Mouse (Mus musculus) T-helper 17 cell (primary cell): ENCODE measurements around the gene Reep6.
"Not testable (repeated sequence)": the region's sequence is repeated elsewhere in the genome, so short reads cannot be mapped to it uniquely, and the experiment has no call there.

ENCODE experiments used
- in situ Hi-C, 2 experiments: fragments of 300-600 bp; cut with MboI, MseI; formaldehyde crosslinking; loops; 1 replicate in 1 of 2; 2 replicates in 1 of 2; pipeline ENCODE4 v1.15.1; 2025; ENCODE audit warnings: high pct_unique_total_duplicates in 2 of 2

The Reep6 gene

DNA sequence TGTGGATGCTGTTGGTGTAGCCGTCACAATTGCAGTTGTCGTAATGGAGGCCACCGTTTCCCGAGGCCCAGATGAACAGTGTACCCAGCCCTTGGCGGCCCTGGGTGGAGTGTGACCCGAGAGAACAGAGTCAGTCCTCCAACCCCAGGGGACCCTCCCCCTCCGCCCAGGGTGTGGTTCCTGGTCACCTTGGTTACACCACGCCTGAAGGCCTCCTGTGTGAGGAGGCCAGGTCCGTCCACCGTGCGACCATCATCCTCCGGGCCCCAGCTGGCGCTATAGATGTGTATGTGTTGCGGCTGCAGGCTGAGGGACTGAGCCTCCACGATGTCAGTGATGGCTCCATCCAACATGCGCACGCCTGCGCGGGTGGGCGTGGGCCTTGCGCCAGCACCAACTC is 4.7 kb upstream of the Reep6 start:
- in situ Hi-C loops, result no loop called here

DNA sequence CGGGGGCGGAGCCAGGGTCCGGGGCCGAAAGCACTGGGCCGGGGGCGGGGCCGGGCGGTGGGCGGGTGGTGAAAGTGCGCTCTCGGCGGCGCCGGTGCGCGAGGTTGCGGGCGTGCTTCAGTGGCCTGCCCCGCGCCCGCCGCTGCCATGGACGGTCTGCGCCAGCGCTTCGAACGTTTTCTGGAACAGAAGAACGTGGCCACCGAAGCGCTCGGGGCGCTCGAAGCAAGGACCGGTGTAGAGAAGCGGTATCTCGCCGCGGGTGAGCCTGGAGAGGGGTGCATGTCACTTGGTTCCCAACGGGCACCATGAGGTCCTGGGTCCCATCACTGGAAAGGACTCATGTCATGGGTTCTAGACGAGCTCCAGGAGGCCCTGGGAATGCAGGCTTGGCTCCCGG is 331 bp downstream of the Reep6 start:
- in situ Hi-C loops, result no loop called here

DNA sequence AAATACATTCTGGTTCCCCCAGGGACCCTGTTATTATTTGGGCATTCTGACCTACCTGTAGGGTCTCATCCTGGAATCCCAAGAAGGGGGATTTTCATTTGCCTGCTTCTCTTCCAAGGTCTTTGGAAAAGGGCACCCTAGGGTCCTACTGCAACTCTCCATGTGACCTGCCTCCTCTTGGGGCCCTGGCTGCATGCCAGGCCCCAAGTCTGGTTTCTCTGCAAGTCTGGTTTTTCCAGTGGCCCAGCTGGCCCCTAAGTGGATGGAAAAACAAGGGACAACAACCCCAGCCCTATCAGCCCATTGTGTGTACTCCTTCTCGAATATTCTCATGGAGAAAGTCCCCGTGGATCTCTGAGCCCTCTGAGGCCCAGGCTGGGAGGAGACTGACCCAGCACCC is 1.1 kb downstream of the Reep6 start:
- in situ Hi-C loops, result no loop called here

DNA sequence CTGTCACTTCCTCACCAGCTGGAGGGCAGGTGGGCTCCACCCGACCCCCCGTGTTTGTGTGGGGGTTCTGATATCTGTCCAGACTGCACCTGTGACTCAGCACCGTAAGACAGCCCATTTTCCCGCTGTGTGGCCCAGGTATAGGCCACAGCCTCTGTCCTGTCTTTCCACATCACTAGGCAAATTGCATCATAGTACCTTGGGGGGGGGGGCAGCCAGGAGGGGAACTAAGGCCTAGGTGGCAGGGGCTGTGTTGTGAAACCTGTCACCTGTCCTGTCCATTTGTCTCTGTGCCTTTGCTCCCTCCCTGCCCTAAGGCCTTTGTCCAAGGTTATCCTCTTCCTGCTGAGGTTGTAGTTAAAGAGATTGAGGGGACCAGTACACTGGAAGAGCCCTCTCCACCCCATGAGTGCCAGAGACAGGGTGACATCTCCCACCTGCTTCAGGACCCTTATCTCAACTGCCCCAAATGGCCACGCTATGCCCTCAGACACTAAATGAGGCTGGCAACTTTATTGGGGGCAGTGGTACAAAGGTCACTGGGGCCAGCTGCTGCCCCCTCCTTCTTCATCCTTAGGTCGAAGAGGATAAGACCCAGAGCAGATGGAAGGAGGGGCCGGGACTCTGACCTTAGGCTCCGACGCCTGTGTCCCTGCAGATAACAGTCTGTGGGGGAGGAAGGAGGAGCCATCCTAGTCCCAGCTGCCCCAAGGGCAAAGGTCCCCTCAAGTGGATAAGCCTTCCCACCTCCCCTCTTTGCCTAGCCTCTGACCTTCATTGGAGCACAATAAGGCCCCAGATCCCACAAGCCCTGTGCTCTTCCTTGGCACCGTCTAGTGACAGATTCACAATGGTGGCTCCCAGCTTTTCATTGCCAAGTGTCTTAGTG is 2.1 kb downstream of the Reep6 start:
- in situ Hi-C loops, result no loop called here

DNA sequence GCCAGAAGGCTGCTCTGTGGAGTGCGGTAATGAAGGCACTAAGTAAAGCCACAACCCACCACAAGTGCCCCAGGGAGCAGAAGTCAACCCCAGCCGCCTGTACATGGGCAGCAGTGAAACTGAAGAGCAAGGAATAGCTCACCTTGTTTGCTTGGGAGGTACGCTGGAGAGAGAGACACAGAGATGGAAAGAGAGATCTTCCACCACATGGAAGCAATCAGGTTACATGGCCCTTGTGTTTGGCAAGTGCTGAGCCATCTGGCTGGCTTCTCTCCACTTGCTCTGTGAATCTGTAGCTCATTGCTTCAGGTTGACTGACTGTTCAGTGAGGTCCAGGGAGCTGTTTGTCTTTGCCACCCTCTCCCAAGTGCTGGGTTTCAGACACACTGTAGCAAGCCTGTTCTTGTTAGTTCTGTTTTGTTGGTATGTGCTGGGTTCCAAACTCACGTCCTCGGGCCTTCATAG is 2.8 kb downstream of the Reep6 start:
- in situ Hi-C loops, result no loop called here

DNA sequence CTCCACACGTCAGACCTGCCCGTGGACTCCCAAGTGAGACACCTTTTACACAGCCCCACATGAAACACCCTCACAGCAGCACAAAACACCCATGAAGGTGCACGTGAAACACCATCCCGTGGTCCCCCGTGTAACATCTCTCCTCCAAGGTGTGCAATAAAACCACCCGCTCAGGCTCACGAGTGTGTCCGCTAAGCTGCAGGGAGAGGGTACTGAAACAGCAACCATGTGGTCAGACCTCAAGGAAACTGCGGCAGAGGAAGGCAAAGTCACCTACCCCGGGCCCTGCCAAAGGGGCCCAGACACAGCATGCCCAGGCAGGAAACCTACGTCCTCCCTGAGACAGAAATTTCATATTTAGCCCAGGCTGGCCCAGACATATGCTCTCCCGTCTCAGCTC is 6.5 kb downstream of the Reep6 start:
- in situ Hi-C loops, result loop anchor here (5.0 kb wide), 2 partner anchors 36 to 41 kb away; no protein-coding TSS in a partner anchor

DNA sequence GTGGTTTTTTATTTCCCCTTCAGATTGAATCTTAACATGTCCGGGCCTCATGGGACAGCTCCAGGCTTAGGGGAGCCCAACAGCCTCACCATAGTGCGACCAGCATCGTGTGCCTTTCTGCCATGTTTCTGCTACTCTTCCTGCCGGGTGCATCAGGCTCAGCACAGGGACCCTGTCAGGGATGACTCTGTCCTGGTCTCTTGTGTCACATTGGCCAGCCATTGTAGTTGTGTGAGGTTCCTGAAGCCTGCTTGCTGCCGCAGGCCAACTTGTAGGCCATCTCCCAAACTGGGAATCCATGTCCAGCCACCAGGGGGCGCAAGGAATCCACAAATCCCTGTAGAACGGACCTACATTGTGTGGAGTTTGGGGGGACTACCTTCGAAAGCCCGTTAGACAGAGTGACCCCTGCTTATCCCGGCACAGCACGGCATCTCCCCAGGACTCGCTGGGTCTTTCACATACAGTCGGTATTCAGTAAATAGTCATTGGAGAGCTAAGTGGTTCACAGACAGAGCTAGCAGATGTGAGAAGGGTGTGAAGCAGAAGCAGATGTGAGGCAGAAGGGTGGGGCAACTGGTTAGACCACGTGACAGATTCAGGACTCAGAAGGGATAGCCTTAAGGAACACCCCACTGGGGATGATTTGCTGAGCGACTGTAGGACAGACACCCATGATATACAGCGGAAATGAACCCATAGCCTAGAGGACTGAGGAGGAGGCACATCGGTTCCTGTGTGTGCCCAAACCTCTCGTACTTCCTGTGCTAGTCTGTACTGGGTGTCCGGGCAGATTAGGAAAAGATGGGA is 10.4 kb downstream of the Reep6 start:
- in situ Hi-C loops, result loop anchor here (5.0 kb wide), 2 partner anchors 32 to 37 kb away; no protein-coding TSS in a partner anchor

DNA sequence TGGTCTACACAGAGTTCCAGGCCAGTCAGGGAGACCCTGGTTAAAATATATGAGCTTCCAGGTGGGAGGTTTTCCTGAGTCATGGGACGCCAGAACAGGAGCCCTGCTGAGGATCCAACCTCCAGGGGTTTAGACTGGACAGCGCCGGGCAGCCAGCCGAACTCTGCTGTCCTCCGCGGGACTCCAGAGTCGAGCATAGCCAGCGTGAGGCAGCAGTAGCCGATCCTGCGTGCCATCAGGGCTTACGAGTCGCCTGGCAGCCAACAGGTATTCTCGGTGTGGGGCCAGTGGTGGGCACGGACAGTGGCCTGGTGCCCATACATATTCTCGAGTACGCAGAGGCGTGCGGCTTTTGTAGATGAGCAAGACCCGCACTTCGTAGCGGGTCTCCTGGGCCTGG is 11.3 kb downstream of the Reep6 start:
- in situ Hi-C loops, result no loop called here

DNA sequence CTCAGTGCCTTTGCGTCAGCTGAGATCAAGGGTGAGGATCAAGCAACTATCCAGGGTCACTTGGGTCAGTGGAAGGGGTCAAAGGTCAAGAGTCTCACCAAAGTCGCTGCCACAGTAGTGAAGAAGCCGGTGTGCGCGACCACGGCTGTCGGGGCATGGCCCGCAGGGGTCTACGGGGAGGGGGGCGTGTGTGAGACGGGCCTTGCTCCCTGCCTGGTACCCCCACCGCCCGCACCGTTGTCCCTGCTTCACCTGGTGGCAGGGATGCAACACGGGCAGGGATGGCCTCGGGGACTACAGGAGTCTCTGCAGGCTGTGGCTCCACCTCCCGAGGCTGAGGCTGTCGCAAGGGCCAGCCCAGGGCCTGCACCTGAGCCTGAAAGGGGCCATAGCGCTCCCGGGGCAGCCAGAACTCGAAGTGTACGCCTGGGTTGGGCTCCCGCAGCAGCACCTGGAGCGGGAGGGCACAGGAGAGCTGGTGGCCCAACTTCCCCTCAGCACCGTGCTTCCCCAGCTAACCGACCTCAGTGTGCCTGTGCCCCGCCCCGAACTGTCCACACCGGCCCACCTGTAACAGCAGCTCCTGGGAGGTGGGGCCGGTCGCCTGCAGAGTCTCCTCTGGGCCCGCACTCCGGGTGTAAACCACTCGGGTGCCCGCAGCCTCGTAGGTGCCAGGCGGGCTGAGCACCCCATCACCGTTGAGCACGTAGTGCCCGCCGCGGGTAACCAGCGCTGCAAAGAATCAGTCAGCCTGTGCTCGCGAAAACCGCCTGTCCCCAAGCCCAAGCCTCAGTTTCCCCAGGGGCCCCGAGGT is 11.9 kb downstream of the Reep6 start:
- in situ Hi-C loops, result no loop called here

DNA sequence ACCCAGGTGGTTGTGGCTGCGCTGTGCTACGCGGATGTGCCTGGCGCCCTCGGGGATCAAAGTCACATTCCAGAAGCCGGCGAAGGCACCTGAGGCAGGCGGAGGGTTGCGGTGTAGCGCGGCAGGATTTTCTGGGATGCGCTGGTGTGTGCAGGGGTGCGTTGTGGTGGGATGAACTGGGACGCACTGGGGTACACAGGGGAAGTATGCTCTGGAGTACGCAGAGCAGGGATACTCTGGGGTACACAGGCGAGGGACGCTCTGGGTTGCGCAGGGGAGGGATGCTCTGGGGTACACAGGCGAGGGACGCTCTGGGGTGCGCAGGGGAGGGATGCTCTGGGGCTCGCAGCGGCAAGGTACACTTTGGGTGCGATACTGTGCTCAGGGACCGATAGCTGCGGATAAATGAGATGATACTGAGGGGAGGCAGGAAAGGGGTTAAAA is 12.6 kb downstream of the Reep6 start:
- in situ Hi-C loops, result no loop called here

DNA sequence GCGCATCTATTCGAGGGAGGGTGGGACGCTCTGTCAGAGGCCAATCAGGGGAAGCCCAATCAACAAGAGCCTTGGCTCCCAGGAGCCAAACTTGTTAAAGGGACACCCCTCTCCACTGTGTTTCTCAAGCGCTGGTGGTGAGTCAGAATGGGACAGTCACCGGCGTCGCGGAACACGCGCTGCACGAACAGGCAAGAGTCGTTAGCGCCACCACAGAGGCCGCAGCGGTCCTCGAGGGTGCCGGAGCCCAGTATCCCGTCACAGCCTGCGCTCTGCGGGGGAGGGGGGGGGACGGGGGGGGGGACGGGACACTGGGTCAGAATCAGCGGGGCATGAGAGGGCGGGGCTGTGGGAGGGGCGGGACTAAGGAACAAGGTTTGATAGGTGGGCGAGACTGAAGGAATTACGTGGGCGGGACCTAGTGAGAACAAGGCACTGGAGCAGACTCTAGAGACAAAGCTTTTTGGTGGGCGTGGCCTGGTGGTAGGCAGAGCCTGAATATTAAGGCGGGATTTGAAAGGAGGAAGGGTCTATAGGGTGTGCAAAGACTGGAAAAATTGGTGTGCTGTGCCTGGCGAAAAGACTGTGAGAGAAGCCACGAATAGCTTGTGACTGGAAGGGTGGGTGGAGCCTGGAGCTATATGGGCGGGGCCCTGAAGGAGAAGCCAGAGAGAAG is 13.1 kb downstream of the Reep6 start:
- in situ Hi-C loops, result no loop called here

DNA sequence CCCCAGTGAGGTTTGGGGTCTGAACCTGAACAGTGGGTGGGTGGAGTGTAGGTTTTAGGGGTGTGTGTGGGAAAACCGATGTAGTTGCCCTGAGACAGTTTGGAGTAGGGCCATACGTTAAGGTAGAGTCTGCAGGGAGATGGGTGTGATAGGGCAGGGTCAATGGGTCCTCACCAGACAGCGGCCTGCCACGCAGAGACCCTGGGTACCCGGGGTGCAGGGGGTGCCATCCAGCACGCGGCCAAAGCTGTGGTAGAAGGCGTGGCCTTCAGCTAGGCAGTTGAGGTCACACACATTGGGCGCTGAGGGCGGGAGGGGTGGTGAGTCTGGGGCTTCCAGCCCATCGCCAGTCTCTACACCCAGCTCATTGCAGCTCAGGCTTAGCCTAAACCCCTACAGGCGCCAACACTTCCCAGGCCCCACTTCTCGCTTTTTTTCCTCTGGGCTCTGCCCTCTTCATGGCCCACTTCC is 13.7 kb downstream of the Reep6 start:
- in situ Hi-C loops, result no loop called here

DNA sequence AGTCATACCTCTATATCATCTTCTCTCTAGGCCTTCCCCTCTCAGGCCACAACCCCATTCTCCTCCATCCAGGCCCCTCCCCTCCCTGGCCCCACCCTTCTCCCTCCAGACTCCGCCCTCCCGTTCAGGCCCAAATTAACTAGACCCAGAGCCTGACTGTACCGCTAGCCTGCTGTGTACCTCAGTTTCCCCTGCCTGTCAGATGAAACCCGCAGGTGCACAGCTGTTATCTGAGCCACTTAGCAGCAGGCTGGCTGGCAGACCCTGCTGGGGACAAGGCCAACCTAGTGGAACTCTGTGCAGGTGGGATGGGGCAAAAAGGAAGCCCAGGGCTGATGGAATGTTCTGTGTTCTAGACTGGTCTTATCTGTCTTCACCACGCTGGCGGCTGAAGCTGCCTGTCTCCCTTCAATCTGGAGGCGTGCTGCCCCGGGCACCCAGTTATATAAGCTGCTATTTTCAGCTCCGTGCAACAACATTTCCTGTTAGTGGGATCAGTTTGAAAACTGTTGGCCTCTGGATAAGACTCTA is 14.4 kb downstream of the Reep6 start:
- in situ Hi-C loops, result no loop called here

DNA sequence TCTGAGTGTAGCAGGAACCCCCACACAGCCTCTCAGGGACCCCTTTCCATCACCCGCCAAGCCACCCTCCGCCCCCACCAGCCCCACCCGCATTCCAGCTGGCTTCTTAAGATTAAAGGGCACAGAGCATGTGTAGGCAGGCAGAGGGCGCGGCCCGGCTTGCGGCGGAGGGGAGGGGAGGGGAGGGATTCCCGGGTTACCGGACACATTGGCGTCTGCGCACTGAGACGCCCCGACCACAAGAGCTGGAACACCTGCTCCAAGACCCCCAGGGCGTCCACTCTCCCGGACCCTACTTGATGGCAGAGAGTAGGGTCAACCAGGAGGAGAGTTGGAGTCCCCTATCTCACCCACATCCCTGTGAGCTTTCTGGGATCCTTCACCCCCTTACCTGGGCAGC is 15.4 kb downstream of the Reep6 start:
- in situ Hi-C loops, result no loop called here

DNA sequence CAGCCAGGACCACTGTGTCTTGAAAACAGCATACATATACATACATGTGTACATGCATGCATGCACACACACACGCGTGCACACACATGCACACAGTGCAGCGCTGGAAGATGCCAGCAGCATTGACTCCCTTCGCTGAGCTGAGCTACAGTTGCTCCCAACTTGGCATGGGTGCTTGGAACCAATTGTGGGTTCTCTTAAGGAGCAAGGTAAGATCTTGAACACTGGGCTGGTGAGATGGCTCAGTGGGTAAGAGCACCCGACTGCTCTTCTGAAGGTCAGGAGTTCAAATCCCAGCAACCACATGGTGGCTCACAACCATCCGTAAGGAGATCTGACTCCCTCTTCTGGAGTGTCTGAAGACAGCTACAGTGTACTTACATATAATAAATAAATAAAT is 16.2 kb downstream of the Reep6 start:
- in situ Hi-C loops, result not testable (repeated sequence)

DNA sequence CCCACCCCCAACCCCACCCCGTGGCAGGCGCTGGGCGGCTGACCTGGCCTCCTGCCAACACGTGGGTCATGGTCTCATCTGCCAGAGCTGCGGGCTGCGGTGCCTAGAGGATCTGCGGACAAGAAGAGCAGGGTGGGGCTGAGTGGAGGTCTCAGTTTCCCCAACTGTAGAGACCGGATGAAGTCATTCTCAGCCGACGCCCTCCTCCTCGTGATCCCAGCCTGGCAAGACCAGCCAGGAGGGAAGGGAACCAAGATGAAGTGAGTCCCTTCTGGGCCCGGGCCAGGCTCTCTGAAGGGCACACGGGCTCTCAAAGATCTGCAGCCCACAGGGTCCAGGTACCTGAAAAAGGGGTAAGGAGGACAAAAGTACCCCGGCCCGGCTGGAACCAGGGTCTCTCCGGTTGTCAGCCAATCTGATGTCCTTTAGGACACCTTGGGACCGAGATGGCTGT is 17.8 kb downstream of the Reep6 start:
- in situ Hi-C loops, result no loop called here

DNA sequence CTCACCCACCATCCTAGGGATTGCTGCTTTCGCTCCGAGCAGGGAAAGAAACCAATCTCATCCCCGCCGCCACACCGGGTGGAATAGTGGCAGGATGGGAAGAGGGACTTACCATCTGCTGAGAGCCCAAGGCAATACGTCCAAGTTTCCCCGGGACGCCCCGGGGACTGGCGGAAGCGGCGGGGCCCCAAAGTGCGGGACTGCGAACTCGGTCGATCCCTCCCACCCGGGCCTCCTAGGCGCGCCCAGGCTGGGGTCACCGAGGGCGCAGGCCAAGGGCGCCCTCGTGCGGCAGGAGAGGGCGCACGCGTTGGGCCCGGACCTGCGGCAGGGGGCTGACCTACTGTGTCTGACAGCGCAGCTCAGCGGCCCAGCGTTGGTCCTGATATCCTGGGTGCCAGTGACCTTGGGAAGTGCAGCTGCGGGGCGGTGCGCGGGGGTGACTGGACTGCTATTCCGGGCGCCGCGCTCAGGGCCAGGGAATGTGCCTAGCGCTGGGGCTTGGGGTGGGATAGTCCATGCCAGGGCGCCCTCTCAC is 18.6 kb downstream of the Reep6 start, which contains the start of gene Adamtsl5:
Gene Adamtsl5 (minus strand): TSS at position 169 of the 538 bp plus-strand sequence.
- in situ Hi-C loops, result no loop called here

DNA sequence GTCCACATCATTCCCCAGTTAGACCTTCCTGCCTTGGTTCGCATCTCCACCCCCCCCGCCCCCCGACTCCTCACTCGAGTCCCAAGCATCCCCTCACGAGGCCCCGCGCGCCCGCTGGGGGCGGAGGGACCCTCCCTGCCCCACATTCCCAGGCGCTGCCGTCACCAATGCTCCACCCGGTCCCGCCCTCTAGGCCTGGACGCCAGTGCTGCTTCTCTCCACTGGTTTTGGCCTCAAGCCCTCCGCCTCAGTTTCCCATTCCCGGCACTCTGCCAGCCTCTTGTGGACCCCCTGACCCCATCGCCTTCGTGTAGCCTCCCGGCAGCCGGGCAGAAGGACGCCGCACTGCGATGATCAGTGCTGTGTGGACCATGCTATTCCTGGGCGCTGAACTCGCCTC is 19.2 kb downstream of the Reep6 start:
- in situ Hi-C loops, result no loop called here

DNA sequence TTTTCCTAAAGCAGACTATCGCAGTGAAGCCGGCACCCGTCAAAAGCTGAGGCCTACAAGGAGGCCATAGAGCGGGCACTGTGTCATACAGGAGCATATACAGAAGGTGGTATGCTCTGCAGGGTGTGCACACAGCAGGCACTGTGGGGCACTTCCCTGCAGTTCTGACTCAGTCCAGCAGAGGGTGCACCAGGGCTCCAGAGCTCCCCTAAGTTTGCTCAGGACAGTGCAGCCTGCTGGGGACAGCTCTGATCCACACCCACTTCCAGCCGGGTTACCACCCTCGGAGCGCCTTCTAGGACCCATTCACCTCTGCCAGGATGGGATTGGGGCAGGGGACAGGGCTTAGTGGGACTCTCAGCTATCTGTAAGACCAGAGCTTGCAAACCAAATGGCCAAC is 20.5 kb downstream of the Reep6 start:
- in situ Hi-C loops, result no loop called here

DNA sequence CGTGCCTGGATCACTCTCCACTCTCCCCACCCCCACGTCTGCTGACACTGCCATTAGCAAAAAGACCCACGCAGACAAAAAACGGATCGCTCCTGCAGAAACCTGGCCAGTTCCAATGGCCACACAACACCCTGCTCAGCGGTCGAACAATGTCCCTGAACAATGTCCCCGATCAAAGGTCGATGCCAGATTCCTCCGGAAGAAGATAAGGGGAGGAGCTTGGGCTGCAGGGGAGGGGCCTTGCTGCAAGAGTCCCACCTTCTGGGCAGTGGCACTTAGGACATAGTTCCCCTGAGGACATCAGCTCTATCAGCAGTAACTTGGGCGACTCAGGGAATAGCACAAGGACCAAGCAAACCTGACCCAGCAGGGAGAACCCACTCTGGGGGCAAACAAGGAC is 22.1 kb downstream of the Reep6 start:
- in situ Hi-C loops, result no loop called here
